Mouse (Mus musculus): ENCODE results near the gene A930004D18Rik. TPM values are rescaled to one million over a fixed set of nuclear protein-coding genes. Genes with fewer than 3 reads are reported as not detected.

The A930004D18Rik gene
- polyA plus RNA-seq, 1 experiment = 0.70 TPM

DNA sequence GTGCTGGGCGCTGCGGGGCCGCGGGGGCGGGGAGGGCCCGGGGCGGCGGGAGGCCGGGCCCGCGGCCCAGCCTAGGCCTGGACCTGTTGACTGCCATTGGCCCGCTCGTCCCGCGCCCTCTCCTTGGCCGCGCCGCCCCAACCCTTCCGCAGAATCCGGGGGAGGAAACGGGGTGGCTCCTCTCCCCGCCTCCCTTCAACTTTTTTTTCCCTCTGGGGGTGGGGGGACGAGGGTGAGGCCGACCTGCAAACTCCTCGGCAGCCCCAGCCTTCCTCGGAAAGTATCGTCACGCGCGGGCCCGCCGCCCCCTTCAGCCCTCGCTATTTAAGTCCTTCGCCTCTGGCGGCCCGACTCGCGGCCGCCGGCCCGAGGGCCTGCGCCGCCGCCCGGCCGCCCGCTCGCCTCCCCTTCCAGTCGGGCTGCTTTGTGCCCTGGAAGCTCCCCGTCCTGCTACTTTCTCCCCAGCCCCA is 19.3 kb upstream of the A930004D18Rik start:
- WGBS = 2% methylated on average over 47 of the region's 50 CpGs
- TF ChIP-seq CTCF (IDR thresholded peaks at IDR 0.05; ENCODE audit: extremely low read depth, insufficient read length, insufficient replicate concordance, low read depth, low read length) (no peak), POLR2A (IDR thresholded peaks at IDR 0.05; ENCODE audit: low read depth, low read length) (peak; percentile 97)
- peak overlapping the region; percentile 94 for H3K27ac ChIP-seq (ENCODE audit: insufficient read depth, low read depth, low read length)
- H3K27me3 ChIP-seq (ENCODE audit: control insufficient read depth, insufficient read depth, low read length) = no peaks in the 10 kb centered on the region
- peak overlapping the region; percentile 63 for H3K4me3 ChIP-seq (ENCODE audit: low read depth, low read length)
- H3K4me1 ChIP-seq (ENCODE audit: control insufficient read depth, insufficient read depth, insufficient read length, low read length) = no peaks in the 10 kb centered on the region
- H3K36me3 ChIP-seq (ENCODE audit: control insufficient read depth, insufficient read depth, low read length) = no peaks in the 10 kb centered on the region

DNA sequence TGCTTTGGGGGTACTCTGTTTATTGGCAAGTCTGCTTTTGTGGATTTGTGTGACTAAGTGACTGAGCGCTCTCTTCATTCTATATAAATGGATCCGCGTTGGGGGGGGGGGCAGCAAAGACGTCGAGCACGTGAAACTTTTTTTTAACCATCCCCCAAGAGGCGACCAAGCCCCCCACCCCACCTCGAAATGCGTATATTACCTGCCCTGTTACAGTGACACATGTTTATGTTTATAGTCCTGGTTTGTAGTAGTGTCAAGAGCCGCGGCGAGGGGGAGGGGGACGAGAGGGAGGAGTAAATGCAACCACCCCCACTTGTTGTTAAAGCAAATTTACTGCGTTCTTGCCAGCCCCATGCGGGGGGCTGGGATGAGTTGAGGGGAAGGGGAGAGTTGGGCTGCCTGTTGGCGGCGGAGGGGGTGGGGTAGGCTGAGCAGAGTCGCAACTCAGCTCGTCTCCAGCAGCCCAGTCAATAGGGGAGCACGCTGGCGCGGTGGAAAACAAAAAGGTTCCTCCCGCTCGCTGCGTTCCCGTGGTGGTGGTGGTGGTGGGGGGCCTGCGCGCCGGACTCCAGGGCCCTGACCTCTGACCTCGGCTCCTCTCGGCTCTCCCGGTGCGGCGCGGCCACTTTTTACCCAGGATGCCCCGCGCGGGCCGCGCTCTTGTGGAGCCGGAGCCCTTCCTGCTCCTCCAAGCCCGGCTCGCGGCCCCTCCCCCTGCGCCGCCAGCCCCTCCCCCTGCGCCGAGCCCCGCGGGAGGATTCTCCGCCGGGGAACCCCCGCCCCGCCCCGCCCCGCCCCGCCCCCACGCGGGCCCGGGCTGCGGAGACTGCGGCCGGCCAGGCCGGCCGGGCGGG is 18.6 kb upstream of the A930004D18Rik start:
- TF ChIP-seq POLR2A (IDR thresholded peaks at IDR 0.05; ENCODE audit: low read depth, low read length) = peak; percentile 59; the same call in 1 of the 2 replicates
- TF ChIP-seq CTCF (IDR thresholded peaks at IDR 0.05; ENCODE audit: extremely low read depth, insufficient read length, insufficient replicate concordance, low read depth, low read length) = no peak
- under 1% methylated on average over 58 of the region's 66 CpGs for WGBS
- H3K27ac ChIP-seq (ENCODE audit: insufficient read depth, low read depth, low read length) = peak overlapping the region; percentile 72
- no peaks in the 10 kb centered on the region for H3K36me3 ChIP-seq (ENCODE audit: control insufficient read depth, insufficient read depth, low read length)
- peaks cover 4% of the 10 kb centered on the region; the same call in 1 of the 2 replicates for H3K27me3 ChIP-seq (ENCODE audit: control insufficient read depth, insufficient read depth, low read length)
- no peaks in the 10 kb centered on the region for H3K4me1 ChIP-seq (ENCODE audit: control insufficient read depth, insufficient read depth, insufficient read length, low read length)
- H3K4me3 ChIP-seq (ENCODE audit: low read depth, low read length) = peak overlapping the region; percentile 92

DNA sequence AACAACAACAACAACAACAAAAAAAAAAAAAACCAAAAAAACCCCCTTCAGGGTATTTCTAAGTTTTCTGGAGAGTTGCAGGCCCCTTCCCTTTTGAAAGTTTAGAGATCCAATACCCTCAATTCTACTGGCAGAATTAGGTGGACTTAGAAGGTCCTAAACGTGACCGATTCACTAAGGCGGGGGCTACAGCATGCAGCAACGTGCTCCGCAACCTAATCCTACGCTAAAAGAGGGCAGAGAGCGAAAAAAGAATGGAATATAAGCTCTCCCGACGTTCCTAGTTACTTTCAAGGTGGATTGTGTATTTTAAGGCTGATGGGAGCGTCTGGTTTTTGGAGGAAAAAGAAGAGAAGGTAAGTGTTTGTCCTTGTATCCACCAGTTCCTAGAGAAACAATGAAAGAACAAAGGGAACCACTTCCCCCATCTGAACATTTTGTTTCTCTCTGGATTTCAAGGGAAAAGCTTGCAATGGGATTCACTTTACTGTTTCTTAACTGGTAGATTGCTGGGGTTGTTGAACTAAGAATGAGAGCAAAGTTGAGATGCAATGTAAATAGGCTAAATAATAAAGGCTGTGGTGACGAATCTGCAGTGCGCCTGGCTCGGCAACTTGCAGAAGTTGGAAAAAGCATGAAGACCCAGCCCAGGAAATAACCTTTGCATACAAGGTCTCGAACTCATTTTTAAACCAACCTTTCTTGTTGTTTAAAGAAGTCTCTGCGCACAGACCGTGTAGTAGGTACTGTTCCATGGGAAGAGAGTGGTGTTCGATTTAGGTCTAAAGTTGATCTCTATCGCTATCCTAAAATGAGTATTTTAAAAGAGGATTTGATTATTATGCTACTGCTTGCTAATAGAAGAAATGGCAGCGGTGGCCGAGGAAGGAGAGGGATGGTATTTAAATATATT is 17.7 kb upstream of the A930004D18Rik start, which contains the start of gene Mllt10:
Gene Mllt10 (plus strand): TSS at position 222 of the 913 bp plus-strand sequence.
- Histone ChIP-seq H3K4me3 (ENCODE audit: low read depth, low read length) (peak within 1 kb of the TSS; percentile 92), H3K27ac (ENCODE audit: insufficient read depth, low read depth, low read length) (peak within 1 kb of the TSS; percentile 72), H3K36me3 (ENCODE audit: control insufficient read depth, insufficient read depth, low read length) (no peaks in the 10 kb centered on the region), H3K4me1 (ENCODE audit: control insufficient read depth, insufficient read depth, insufficient read length, low read length) (no peaks in the 10 kb centered on the region), H3K27me3 (ENCODE audit: control insufficient read depth, insufficient read depth, low read length) (peaks cover 10% of the 10 kb centered on the region; the same call in 1 of the 2 replicates)
- no peak for TF ChIP-seq CTCF (IDR thresholded peaks at IDR 0.05; ENCODE audit: extremely low read depth, insufficient read length, insufficient replicate concordance, low read depth, low read length)
- 28% methylated on average over 20 of the region's 20 CpGs for WGBS

DNA sequence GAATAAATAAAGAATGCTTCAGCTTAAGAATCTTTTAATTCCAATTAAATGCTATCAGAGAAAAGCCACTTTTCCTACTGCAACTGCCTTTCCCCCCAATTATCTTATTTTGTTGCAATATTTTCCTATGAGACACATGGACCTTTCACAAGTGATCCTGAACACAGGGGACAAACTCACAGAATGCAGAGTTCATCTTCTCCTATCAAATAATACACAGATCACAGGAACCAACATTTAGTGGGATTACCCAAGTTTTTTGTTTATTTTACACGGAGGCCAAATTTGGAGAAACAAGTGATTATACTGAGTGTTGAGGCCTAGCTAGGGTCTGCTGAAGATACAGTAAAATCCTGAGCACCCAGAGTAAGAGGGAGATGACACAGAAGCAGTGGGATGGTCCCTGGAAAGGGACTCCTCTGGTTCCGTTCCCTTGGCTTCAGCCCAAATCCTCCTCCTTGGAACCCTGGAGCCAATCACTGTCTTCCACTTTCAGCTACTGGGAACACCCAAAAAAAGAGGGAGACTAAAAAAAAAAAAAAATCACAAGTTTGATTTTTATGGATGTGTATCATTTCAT is 16.5 kb upstream of the A930004D18Rik start:
- no peak for TF ChIP-seq CTCF (IDR thresholded peaks at IDR 0.05; ENCODE audit: extremely low read depth, insufficient read length, insufficient replicate concordance, low read depth, low read length)
- no peak for TF ChIP-seq POLR2A (IDR thresholded peaks at IDR 0.05; ENCODE audit: low read depth, low read length)
- no peak overlapping the region for H3K27ac ChIP-seq (ENCODE audit: insufficient read depth, low read depth, low read length)
- WGBS = 72% methylated on average over 2 of the region's 2 CpGs
- H3K36me3 ChIP-seq (ENCODE audit: control insufficient read depth, insufficient read depth, low read length) = no peaks in the 10 kb centered on the region
- no peaks in the 10 kb centered on the region for H3K4me1 ChIP-seq (ENCODE audit: control insufficient read depth, insufficient read depth, insufficient read length, low read length)
- no peak overlapping the region for H3K4me3 ChIP-seq (ENCODE audit: low read depth, low read length)
- H3K27me3 ChIP-seq (ENCODE audit: control insufficient read depth, insufficient read depth, low read length) = peaks cover 21% of the 10 kb centered on the region

DNA sequence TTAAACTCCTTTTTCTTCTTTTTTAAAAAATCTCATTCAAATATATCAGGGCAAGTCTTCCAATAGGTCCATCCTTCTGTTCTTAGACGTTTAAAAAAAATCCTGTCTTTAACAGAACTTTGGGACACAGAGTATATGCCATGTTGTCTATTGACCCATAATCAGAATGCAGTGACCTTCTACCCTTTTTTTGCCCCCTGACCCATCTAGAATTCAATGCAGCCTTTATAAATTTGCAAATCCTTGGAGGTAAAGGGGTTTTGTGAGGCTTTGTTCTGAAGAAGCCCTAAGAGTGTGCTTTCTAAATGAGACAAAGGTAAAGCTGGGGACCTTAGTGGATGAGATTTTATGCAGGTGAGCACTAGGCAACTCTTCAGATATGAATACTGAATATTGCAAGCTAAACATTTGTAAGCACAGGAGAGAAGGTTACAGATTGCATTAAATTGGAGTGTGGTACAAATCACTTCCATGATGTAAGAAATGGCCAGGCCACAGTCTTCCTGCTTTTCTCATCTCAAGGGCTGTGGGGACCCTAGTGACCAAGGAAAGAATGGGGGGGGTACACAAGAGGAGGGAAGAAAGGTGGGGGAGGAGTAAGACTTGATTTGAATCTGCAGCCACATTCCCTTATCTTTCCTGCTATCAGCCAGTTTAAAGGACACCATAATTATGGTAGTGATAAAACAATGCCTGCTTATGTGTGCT is 15.9 kb upstream of the A930004D18Rik start:
- H3K27ac ChIP-seq (ENCODE audit: insufficient read depth, low read depth, low read length) = no peak overlapping the region

DNA sequence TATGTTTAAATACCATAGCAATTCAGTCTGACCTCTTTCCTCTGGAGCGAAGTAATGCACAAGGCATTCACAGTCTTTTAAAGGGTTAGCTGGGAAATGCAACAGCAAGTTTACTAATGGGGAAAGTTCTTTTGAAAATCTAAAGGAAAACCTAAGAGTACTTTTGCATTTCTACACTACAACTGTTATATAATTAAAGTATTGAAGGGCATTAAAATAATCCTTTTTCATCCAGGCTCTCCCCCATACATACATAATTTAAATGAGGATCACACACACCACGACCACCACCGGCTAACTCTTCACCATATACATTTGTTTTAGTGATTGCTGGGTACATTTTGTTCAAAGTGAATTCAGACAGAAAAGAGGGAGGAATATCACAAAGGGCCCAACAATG is 15.0 kb upstream of the A930004D18Rik start:
- Histone ChIP-seq H3K4me1 (ENCODE audit: control insufficient read depth, insufficient read depth, insufficient read length, low read length) (no peaks in the 10 kb centered on the region), H3K36me3 (ENCODE audit: control insufficient read depth, insufficient read depth, low read length) (no peaks in the 10 kb centered on the region), H3K4me3 (ENCODE audit: low read depth, low read length) (no peak overlapping the region), H3K27ac (ENCODE audit: insufficient read depth, low read depth, low read length) (no peak overlapping the region), H3K27me3 (ENCODE audit: control insufficient read depth, insufficient read depth, low read length) (peaks cover 35% of the 10 kb centered on the region)
- TF ChIP-seq POLR2A (IDR thresholded peaks at IDR 0.05; ENCODE audit: low read depth, low read length) (no peak), CTCF (IDR thresholded peaks at IDR 0.05; ENCODE audit: extremely low read depth, insufficient read length, insufficient replicate concordance, low read depth, low read length) (no peak)
- WGBS = 96% methylated on average over 3 of the region's 3 CpGs

More for the DNA sequence above, 15.9 kb upstream of the A930004D18Rik start:
- H3K4me1 ChIP-seq (ENCODE audit: control insufficient read depth, insufficient read depth, insufficient read length, low read length) = no peaks in the 10 kb centered on the region
- no peak overlapping the region for H3K4me3 ChIP-seq (ENCODE audit: low read depth, low read length)
- no peaks in the 10 kb centered on the region for H3K36me3 ChIP-seq (ENCODE audit: control insufficient read depth, insufficient read depth, low read length)
- 95% methylated on average over 1 of the region's 1 CpGs for WGBS
- H3K27me3 ChIP-seq (ENCODE audit: control insufficient read depth, insufficient read depth, low read length) = peaks cover 27% of the 10 kb centered on the region
- TF ChIP-seq POLR2A (IDR thresholded peaks at IDR 0.05; ENCODE audit: low read depth, low read length) (no peak), CTCF (IDR thresholded peaks at IDR 0.05; ENCODE audit: extremely low read depth, insufficient read length, insufficient replicate concordance, low read depth, low read length) (no peak)

All from small intestine, adult 2 months (tissue).